Mouse (Mus musculus) hindbrain, embryonic 16.5 days (tissue): ENCODE measurements around the gene Brd3. TPM values are rescaled to one million over a fixed set of nuclear protein-coding genes. Genes with fewer than 3 reads are reported as not detected.
"Not testable (repeated sequence)": the region's sequence is repeated elsewhere in the genome, so short reads cannot be mapped to it uniquely, and the experiment has no call there.

ENCODE experiments used
- ATAC-seq: fragments of 200-750 bp; cut with Nextera tagmentation; 2 replicates; pipeline ENCODE4 v1.8.0; 2017; ENCODE audit warnings: moderate TSS enrichment, moderate library complexity
- H3K27ac ChIP-seq: fragments of 300-500 bp; sonication (generic); 2 replicates; pipeline ENCODE4 v1.5.1; 2014; ENCODE audit warnings: low read depth, mild to moderate bottlenecking, control low read depth, low read length, moderate library complexity
- H3K27me3 ChIP-seq: fragments of 300-500 bp; sonication (generic); replicated peaks from 2 replicates; pipeline ENCODE4 v1.6.1; 2014; ENCODE audit warnings: low read length; ENCODE audit not compliant: control insufficient read depth, insufficient read depth
- H3K36me3 ChIP-seq: fragments of 300-500 bp; sonication (generic); 2 replicates; pipeline ENCODE4 v1.6.1; 2014; ENCODE audit warnings: mild to moderate bottlenecking, low read length, moderate library complexity, mixed read lengths; ENCODE audit not compliant: control insufficient read depth, insufficient read depth
- H3K4me1 ChIP-seq: fragments of 300-500 bp; sonication (generic); 2 replicates; pipeline ENCODE4 v1.6.1; 2014; ENCODE audit warnings: low read depth, low read length; ENCODE audit not compliant: control insufficient read depth, insufficient read depth
- H3K4me2 ChIP-seq: fragments of 300-500 bp; sonication (generic); 2 replicates; pipeline ENCODE4 v1.6.1; 2014; ENCODE audit warnings: mild to moderate bottlenecking, low read length, control low read depth, moderate library complexity
- H3K4me3 ChIP-seq: fragments of 300-500 bp; sonication (generic); 2 replicates; pipeline ENCODE4 v1.5.1; 2014; ENCODE audit warnings: mild to moderate bottlenecking, low read length, control low read depth, moderate library complexity
- H3K9ac ChIP-seq: fragments of 300-500 bp; sonication (generic); 2 replicates; pipeline ENCODE4 v1.6.1; 2014; ENCODE audit warnings: low read depth, mild to moderate bottlenecking, control low read depth, low read length, moderate library complexity
- H3K9me3 ChIP-seq: fragments of 300-500 bp; sonication (generic); 2 replicates; pipeline ENCODE4 v1.6.1; 2014; ENCODE audit warnings: mild to moderate bottlenecking, low read length, moderate library complexity; ENCODE audit not compliant: control insufficient read depth
- WGBS: fragments of 180-500 bp; shearing (Covaris S2); extraction: QIAGEN DNeasy Blood & Tissue Kit; methylation state at CpG from one replicate; pipeline ENCODE4 v1.1.7; 2014; 5-methylcytosine and 5-hydroxymethylcytosine counted together
- polyA plus RNA-seq: library from polyadenylated mRNA; unstranded; fragments of >200 nt; fragmentation: Nextera tagmentation; extraction: Ambion mirVana; gene quantifications from 2 replicates; pipeline ENCODE4 v1.2.1, GENCODE M21; 2015

Gene Brd3
- polyA plus RNA-seq, 1 experiment from 2014 or later: 102 TPM

DNA sequence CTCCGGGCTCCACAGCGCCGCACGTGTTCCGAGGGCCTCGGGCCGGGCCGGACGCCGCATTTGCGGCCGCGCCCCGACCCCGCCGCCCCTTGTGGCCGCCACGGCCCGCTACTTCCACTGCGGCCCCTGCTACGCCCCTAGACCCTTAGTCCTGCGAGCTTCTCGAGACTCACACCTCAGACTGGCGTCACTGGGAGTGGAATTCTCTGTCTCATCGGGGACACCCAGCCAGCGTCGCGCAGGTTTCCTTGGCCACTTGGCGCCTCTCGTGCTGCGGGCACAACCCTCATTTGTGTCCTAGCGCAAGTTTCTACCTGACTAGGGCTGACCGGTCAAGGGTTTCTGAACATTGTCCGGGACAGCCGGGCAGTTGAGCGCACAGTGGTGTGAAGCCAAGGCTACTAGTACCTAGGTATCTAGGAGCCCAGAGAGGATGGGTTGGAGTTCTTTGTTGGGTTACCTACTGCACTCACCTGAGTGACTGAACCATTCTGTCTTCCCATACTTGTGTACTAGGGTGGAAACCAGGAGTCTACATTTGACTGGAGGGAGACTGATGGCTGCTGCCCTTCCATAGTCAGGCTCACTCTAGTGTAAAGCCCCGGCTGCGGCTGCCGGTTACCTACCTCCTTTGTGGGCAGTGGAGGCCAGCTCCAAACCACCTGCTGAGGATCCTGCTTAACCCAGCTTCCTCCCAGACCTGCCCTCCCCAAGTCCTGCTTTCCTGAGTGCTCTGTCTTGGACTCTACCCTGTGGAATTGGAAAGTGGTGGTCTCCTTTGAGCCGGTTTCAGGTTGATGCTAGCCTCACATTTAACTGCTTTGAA is 8.1 kb upstream of the Brd3 start:
- Histone ChIP-seq H3K4me1 (peaks cover 27% of the 10 kb centered on the region), H3K27me3 (no peaks in the 10 kb centered on the region), H3K9ac (peak overlapping the region; percentile 93), H3K4me3 (peak overlapping the region; percentile 72), H3K4me2 (peak overlapping the region; percentile 97), H3K36me3 (peaks cover 12% of the 10 kb centered on the region), H3K9me3 (no peaks in the 10 kb centered on the region), H3K27ac (peak overlapping the region; percentile 90)
- ATAC-seq: peak; percentile 45; the same call in 1 of the 2 replicates
- WGBS: under 1% methylated on average over 39 of the region's 40 CpGs

DNA sequence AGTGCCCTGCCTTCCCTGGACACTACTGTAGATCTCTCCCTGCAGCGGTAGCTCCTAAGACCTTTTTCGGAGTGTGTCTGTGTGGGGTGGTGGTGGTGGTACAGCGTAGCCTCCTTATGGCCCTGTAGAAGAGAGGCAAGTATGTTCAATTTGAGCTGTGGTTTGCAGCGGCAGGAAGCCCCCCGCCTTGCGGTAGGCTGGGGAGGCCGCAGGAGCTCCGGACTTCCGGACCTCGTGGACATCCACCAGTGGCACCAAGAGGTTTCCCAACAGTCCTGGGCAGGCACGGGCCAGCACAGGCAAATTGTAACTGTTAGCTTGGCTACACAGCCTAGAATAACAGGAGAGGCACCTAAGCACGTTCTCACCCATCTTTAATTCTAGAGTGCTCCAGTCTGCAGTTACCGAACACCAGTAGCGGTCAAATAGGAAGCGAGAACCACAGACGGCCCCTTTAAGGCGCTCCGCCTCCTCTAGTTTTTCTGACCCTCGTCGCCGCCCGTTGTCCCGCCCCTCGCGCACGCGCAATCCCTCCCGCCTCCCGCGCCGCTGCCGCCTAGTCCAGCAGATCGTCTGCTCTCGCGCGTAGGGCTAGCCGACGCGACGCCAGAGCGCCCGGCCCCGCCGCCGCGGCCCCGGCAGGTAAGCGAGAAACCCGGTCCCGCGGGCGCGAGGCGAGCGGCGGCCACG is 7.3 kb upstream of the Brd3 start, which contains the start of gene Wdr5:
TSS of gene Wdr5 (plus strand) at position 519 of the 690 bp plus-strand sequence.
- Histone ChIP-seq H3K4me3 (peak within 1 kb of the TSS; percentile 72), H3K27ac (peak within 1 kb of the TSS; percentile 90)
- peak; percentile 96 for ATAC-seq

DNA sequence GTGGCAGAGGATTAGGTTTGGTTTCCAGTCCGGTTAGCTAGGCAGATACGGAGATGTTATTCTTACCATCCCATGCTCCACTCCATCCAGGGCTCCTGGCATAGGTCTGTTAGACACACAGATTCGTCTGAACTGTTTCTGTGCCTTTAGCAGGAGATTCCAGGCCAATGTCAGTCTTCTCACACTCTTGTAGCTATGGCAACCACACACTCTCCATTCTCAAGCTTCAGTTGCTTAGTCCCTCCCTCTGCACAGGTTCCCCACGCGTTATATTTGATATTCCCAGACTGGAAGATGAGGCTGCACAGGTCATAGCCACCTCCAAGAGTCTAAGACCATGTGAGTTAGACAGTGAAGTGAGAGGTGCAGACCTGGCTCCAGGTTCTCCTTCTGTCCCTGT is 6.4 kb upstream of the Brd3 start:
- peak overlapping the region; percentile 90 for H3K27ac ChIP-seq
- H3K36me3 ChIP-seq: no peaks in the 10 kb centered on the region
- peak overlapping the region; percentile 84 for H3K4me2 ChIP-seq
- ATAC-seq: no peak
- no peaks in the 10 kb centered on the region for H3K9me3 ChIP-seq
- peaks cover 27% of the 10 kb centered on the region for H3K4me1 ChIP-seq
- no peaks in the 10 kb centered on the region for H3K27me3 ChIP-seq
- peak overlapping the region; percentile 93 for H3K9ac ChIP-seq
- 75% methylated on average over 5 of the region's 5 CpGs for WGBS
- peak overlapping the region; percentile 72 for H3K4me3 ChIP-seq

More for the DNA sequence above, 7.3 kb upstream of the Brd3 start, which contains the start of gene Wdr5:
- H3K27me3 ChIP-seq: no peaks in the 10 kb centered on the region
- peaks cover 7% of the 10 kb centered on the region; the same call in 1 of the 2 replicates for H3K36me3 ChIP-seq
- under 1% methylated on average over 53 of the region's 57 CpGs for whole genome bisulfite sequencing
- peaks cover 27% of the 10 kb centered on the region for H3K4me1 ChIP-seq
- peak within 1 kb of the TSS; percentile 97 for H3K4me2 ChIP-seq
- peak within 1 kb of the TSS; percentile 93 for H3K9ac ChIP-seq
- H3K9me3 ChIP-seq: no peaks in the 10 kb centered on the region

DNA sequence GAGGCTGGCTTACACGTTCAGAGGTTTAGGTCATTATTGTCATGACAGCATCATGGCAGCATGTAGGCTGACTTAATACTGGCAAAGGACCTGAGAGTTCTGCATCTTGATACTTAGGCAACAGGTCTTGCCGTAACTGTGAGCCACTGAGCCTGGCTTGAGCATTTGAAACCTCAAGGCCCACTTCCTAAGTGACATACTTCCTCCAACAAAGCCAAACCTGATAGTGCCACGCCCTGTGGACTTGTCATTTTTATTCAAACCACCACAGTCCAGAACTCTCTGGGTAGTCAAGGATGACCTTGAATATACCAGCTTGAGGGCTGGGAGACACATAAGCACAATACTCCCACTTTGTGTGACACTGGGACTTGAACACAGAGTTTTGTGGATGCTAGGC is 5.4 kb upstream of the Brd3 start:
- no peak overlapping the region for H3K4me3 ChIP-seq
- ATAC-seq: no peak

DNA sequence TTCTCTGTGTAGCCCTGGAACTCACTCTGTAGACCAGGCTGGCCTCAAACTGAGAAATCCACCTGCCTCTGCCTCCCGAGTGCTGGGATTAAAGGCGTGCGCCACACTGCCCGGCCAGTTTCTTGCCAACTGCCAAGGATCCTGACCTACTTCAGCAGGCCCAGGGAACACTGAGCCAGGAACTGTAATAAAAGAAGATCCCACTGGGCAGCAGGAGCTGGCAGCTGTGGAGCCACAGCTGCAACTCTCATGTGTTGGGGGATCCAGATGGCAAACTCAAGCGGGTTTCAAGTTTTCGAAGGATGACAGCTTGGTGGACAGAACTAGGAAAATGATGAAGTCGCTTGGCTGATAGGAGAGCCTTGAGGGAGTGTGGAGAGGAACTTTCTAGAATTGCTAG is 3.2 kb upstream of the Brd3 start:
- Histone ChIP-seq H3K36me3 (no peaks in the 10 kb centered on the region), H3K27ac (no peak overlapping the region), H3K4me1 (peaks cover 11% of the 10 kb centered on the region), H3K4me2 (no peak overlapping the region), H3K9me3 (no peaks in the 10 kb centered on the region), H3K4me3 (no peak overlapping the region), H3K27me3 (no peaks in the 10 kb centered on the region), H3K9ac (no peak overlapping the region)
- no peak for ATAC-seq
- WGBS: 86% methylated on average over 7 of the region's 7 CpGs

More for the DNA sequence above, 5.4 kb upstream of the Brd3 start:
- WGBS: 97% methylated on average over 3 of the region's 3 CpGs
- Histone ChIP-seq H3K4me1 (peaks cover 27% of the 10 kb centered on the region), H3K27me3 (no peaks in the 10 kb centered on the region), H3K9ac (no peak overlapping the region), H3K4me2 (no peak overlapping the region), H3K36me3 (no peaks in the 10 kb centered on the region), H3K9me3 (no peaks in the 10 kb centered on the region), H3K27ac (no peak overlapping the region)

DNA sequence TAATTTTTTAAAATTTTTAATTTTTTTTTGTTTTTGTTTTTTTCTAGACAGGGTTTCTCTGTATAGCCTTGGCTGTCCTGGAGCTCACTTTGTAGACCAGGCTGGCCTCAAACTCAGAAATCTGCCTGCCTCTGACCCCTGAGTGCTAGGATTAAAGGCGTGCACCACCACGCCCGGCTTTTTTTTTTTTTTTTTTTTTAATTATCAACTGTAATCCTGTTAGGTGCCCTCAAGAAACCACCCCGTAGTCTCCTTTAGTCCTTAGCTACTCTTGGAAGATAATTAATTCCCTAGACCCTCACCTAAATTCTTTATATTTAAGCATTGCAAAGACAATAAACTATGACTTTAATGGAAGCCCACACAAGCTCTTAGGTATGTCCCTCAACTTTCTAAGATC is 804 bp downstream of the Brd3 start:
- not testable (repeated sequence) for H3K27ac ChIP-seq, H3K4me3 ChIP-seq, H3K4me1 ChIP-seq, H3K27me3 ChIP-seq, ATAC-seq, H3K9me3 ChIP-seq, H3K9ac ChIP-seq, H3K36me3 ChIP-seq, H3K4me2 ChIP-seq
- 79% methylated on average over 4 of the region's 4 CpGs for WGBS

DNA sequence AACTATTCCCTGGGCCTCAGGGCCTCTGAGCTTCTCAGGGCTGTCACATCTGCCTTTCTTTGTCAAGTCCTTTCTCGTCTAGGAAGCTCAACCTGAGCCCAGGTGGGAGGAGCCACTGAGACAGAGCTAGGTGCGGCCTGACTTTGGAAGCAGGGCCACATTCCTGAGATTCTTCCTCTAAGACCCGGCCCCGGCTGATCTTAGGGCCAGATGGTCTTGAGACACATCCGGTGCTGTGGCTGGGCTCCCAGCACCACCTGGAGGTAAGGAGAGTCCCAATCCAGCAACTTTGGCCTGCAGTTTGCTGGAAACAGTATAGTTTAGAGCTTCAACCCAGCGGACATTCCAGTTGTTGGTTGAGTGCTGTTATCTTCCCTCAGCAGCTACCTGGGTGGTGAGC is 1.9 kb downstream of the Brd3 start:
- 15% methylated on average over 6 of the region's 6 CpGs for WGBS
- Histone ChIP-seq H3K4me1 (no peaks in the 10 kb centered on the region), H3K4me3 (no peak overlapping the region), H3K9ac (no peak overlapping the region), H3K27ac (no peak overlapping the region), H3K36me3 (no peaks in the 10 kb centered on the region), H3K4me2 (no peak overlapping the region), H3K9me3 (no peaks in the 10 kb centered on the region), H3K27me3 (no peaks in the 10 kb centered on the region)
- ATAC-seq: no peak

DNA sequence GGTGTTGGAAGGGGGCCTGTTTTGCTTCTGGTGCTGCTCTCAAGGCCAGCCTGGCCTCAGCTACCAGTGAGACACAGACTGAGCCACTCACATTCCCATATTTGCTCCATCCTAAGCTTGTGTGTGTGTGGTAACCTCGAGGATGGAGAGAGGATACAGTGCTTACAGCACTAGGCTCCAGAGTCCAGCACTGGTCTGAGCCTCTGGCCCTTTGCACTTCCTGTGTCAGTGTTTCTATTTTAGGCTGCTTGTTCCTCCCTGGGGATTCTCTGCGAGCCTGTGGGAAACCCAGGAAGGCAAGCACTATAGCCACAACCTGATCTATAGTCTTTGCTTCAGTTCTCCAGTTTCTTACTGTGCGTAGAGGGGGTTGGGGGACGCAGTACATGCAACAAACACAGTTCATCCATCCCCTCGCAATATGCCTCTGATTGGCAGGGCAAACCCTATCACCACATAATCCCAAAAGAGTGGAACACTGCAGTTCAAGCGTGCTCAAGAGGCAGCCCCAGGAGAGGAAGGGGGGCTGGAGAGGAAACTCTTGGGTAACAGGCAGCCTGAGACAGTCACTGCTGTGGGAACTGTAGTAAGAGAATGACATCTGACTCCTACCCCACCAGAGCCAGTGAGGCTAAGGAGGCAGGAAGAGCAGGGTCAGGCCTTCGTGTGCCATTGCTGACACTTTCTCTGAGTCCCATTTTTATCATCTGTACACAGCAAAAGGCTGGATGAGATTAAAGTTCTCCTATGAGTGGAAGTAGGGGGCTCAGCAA is 3.2 kb downstream of the Brd3 start:
- Histone ChIP-seq H3K36me3 (no peaks in the 10 kb centered on the region), H3K9me3 (no peaks in the 10 kb centered on the region), H3K4me2 (no peak overlapping the region), H3K27me3 (no peaks in the 10 kb centered on the region), H3K4me1 (no peaks in the 10 kb centered on the region), H3K27ac (no peak overlapping the region), H3K4me3 (no peak overlapping the region), H3K9ac (no peak overlapping the region)
- ATAC-seq: no peak
- 66% methylated on average over 7 of the region's 7 CpGs for WGBS
